Mouse (Mus musculus): ENCODE results near the gene Chl1.

GRCm38 (mm10) chr6:103795241-103795640 lies 284.9 kb downstream of the Chl1 start:
- TF ChIP-seq CTCF (IDR thresholded peaks at IDR 0.05) (no peak), EP300 (IDR thresholded peaks at IDR 0.05) (no peak)

Data from lung, postnatal 0 days (tissue).